Mouse (Mus musculus) embryonic facial prominence, embryonic 11.5 days (tissue): Measurements from ENCODE around the gene Fam219a. TPM values are rescaled to one million over a fixed set of nuclear protein-coding genes. Genes with fewer than 3 reads are reported as not detected.

ENCODE experiments used
- ATAC-seq: fragments of 200-750 bp; cut with Nextera tagmentation; replicated peaks from 2 replicates; pipeline ENCODE4 v1.8.0; 2017; ENCODE audit warnings: low read depth; ENCODE audit not compliant: insufficient number of reproducible peaks, low FRiP score, low TSS enrichment
- DNase-seq: peaks from one replicate; pipeline ENCODE4 v3.0.0-alpha.2; 2015; ENCODE audit warnings: low spot score
- H3K27ac ChIP-seq: fragments of 300-500 bp; sonication (generic); replicated peaks from 2 replicates; pipeline ENCODE4 v1.5.1; 2014; ENCODE audit warnings: mild to moderate bottlenecking, low read depth, low read length, control low read depth
- H3K27me3 ChIP-seq: fragments of 300-500 bp; sonication (generic); 2 replicates; pipeline ENCODE4 v1.6.1; 2014; ENCODE audit warnings: mild to moderate bottlenecking, low read length, moderate library complexity, mixed read lengths; ENCODE audit not compliant: control insufficient read depth, insufficient read depth
- H3K36me3 ChIP-seq: fragments of 300-500 bp; sonication (generic); replicated peaks from 2 replicates; pipeline ENCODE4 v1.6.1; 2014; ENCODE audit warnings: low read depth, mild to moderate bottlenecking, low read length, moderate library complexity, mixed read lengths; ENCODE audit not compliant: control insufficient read depth, insufficient read depth
- H3K4me1 ChIP-seq: fragments of 300-500 bp; sonication (generic); 2 replicates; pipeline ENCODE4 v1.6.1; 2014; ENCODE audit warnings: low read length, mixed read lengths; ENCODE audit not compliant: control insufficient read depth, insufficient read depth
- H3K4me2 ChIP-seq: fragments of 300-500 bp; sonication (generic); 2 replicates; pipeline ENCODE4 v1.6.1; 2014; ENCODE audit warnings: low read depth, mild to moderate bottlenecking, control low read depth, low read length, moderate library complexity
- H3K4me3 ChIP-seq: fragments of 300-500 bp; sonication (generic); 2 replicates; pipeline ENCODE4 v1.5.1; 2014; ENCODE audit warnings: low read depth, low read length, control low read depth
- H3K9ac ChIP-seq: fragments of 300-500 bp; sonication (generic); replicated peaks from 2 replicates; pipeline ENCODE4 v1.6.1; 2014; ENCODE audit warnings: mild to moderate bottlenecking, control low read depth, low read length
- H3K9me3 ChIP-seq: fragments of 300-500 bp; sonication (generic); replicated peaks from 2 replicates; pipeline ENCODE4 v1.6.1; 2016; ENCODE audit warnings: mild to moderate bottlenecking, low read length, inconsistent platforms, mixed read lengths; ENCODE audit not compliant: control insufficient read depth
- WGBS: fragments of 180-500 bp; shearing (Covaris S2); extraction: QIAGEN DNeasy Blood & Tissue Kit; methylation state at CpG from one replicate; pipeline ENCODE4 v1.1.7; 2014; 5-methylcytosine and 5-hydroxymethylcytosine counted together
- polyA plus RNA-seq: library from polyadenylated mRNA; unstranded; fragments of >200 nt; fragmentation: Nextera tagmentation; extraction: Ambion mirVana; gene quantifications from 2 replicates; pipeline ENCODE4 v1.2.1, GENCODE M21; 2014

The Fam219a gene
- polyA plus RNA-seq, 1 experiment from 2014 or later = 2.3 TPM

GRCm38 (mm10) chr4:41604476-41605396 is 35.4 kb upstream of the Fam219a start:
- ATAC-seq = no peak
- no peak overlapping the region for H3K4me2 ChIP-seq
- no peak overlapping the region for H3K9ac ChIP-seq
- no peaks in the 10 kb centered on the region for H3K36me3 ChIP-seq
- DNase-seq = peak; percentile 43
- H3K9me3 ChIP-seq = no peaks in the 10 kb centered on the region
- no peak overlapping the region for H3K4me3 ChIP-seq
- no peaks in the 10 kb centered on the region for H3K4me1 ChIP-seq
- no peaks in the 10 kb centered on the region for H3K27me3 ChIP-seq
- WGBS = 47% methylated on average over 8 of the region's 8 CpGs
- no peak overlapping the region for H3K27ac ChIP-seq

DNA sequence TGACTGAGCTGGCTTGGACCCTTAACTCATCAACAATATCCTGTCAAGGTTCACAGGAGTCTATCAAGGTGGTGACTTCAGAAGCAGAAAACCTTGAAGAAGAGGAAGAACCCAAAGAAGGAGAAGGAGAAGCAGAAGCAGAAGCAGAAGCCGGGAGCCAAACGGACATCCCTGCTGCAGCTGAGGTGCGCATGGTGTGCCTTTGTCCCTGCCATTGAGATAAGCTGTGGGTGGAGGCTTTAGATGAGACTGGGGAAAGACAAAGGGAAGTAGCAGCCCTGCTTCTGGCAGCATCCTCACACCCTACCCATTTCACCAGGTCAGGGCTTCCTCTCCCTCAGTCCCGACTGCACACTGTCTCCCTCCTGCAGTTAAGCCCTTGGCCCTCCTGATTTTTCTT is 33.5 kb upstream of the Fam219a start:
- Histone ChIP-seq H3K4me1 (no peaks in the 10 kb centered on the region), H3K4me3 (no peak overlapping the region), H3K36me3 (no peaks in the 10 kb centered on the region), H3K9me3 (no peaks in the 10 kb centered on the region), H3K27ac (no peak overlapping the region), H3K9ac (no peak overlapping the region), H3K4me2 (no peak overlapping the region), H3K27me3 (no peaks in the 10 kb centered on the region)
- no peak for ATAC-seq
- 43% methylated on average over 4 of the region's 4 CpGs for WGBS
- no peak for DNase-seq

- no peak overlapping the region for H3K4me3 ChIP-seq
- H3K4me1 ChIP-seq = no peaks in the 10 kb centered on the region
- DNase-seq = no peak
- no peaks in the 10 kb centered on the region for H3K36me3 ChIP-seq
- no peak for ATAC-seq
- no peak overlapping the region for H3K9ac ChIP-seq
- H3K27ac ChIP-seq = no peak overlapping the region
- no peaks in the 10 kb centered on the region for H3K9me3 ChIP-seq
- no peak overlapping the region for H3K4me2 ChIP-seq
- no peaks in the 10 kb centered on the region for H3K27me3 ChIP-seq
- WGBS = 86% methylated on average over 7 of the region's 7 CpGs
Measured at GRCm38 (mm10) chr4:41583353-41583752, 14.0 kb upstream of the Fam219a start.

DNA sequence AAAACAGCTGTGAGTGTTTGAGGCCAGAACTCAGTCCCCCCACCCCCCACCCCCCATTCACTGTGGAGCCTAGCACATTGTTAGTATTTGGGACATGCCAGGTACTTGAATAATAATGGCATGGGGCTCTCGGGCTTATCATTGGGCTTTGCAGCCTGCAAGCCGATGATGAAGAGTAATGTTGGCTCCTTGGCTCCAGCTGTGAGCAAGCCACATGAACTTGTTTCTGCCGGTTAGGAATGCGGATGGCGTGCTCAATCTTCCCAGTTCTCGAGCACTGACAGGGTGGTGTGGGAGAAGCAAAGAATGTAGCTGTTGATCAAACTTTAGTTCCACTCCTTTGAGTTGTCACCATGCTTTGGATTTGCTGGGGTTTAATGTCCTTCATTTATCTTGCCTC is 6.6 kb upstream of the Fam219a start:
- Histone ChIP-seq H3K9ac (no peak overlapping the region), H3K9me3 (no peaks in the 10 kb centered on the region), H3K4me3 (no peak overlapping the region), H3K27ac (no peak overlapping the region), H3K27me3 (no peaks in the 10 kb centered on the region), H3K36me3 (no peaks in the 10 kb centered on the region), H3K4me2 (no peak overlapping the region), H3K4me1 (no peaks in the 10 kb centered on the region)
- DNase-seq (no peak), ATAC-seq (no peak)
- 48% methylated on average over 6 of the region's 6 CpGs for WGBS

DNA sequence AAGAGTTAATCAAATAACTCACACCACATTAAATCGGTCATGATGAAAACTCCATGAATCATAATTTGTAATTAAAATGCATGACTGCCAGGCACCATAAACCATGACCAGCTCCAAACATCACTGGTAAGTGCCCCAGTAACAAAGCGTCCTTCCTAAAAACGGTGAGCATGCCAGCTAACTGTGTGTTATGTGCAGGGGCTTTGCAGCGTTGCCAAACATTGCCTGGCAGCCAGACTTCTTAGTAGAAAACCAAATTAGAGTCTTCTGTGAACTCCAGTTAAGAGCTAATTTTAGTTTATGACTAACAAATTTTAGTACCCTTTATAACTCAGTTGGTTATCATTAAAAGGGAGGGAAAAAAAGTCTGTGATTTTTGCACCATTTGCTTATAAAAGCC is 4.2 kb upstream of the Fam219a start:
- ATAC-seq = no peak
- peaks cover 2% of the 10 kb centered on the region; the same call in 1 of the 2 replicates for H3K27me3 ChIP-seq

DNA sequence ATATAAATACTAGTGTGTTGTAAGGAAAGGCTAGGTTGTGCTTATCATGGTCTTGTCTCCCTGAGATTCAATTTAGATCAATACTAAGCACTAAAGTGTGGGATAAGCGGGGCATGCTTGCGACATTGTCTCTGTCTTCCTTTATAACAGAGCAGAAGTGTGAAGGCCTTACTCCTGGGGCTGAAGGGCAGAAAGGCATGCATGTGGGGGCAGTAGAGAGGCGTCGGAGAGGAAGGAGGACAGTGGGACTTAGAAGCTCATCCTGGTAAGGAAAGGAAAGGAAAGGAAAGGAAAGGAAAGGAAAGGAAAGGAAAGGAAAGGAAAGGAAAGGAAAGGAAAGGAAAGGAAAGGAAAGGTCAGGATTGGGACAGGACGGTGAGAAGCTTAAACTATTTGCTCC is 2.2 kb upstream of the Fam219a start:
- WGBS = 25% methylated on average over 5 of the region's 5 CpGs

More for the DNA sequence above, 4.2 kb upstream of the Fam219a start:
- no peak overlapping the region for H3K4me3 ChIP-seq
- no peak overlapping the region for H3K4me2 ChIP-seq
- no peaks in the 10 kb centered on the region for H3K9me3 ChIP-seq
- H3K4me1 ChIP-seq = no peaks in the 10 kb centered on the region
- no peak overlapping the region for H3K27ac ChIP-seq
- H3K9ac ChIP-seq = no peak overlapping the region
- WGBS = 73% methylated on average over 4 of the region's 4 CpGs
- DNase-seq = no peak
- no peaks in the 10 kb centered on the region for H3K36me3 ChIP-seq

GRCm38 (mm10) chr4:41568682-41569410 is 492 bp downstream of the Fam219a start:
- 0% methylated on average over 54 of the region's 58 CpGs for WGBS
- H3K4me1 ChIP-seq = peaks cover 5% of the 10 kb centered on the region; the same call in 1 of the 2 replicates
- peak; percentile 32 for DNase-seq

More for the DNA sequence above, 2.2 kb upstream of the Fam219a start:
- no peaks in the 10 kb centered on the region for H3K36me3 ChIP-seq
- H3K4me2 ChIP-seq = no peak overlapping the region
- H3K9ac ChIP-seq = no peak overlapping the region
- no peak overlapping the region for H3K4me3 ChIP-seq
- peaks cover 5% of the 10 kb centered on the region for H3K27me3 ChIP-seq
- H3K4me1 ChIP-seq = peaks cover 2% of the 10 kb centered on the region; the same call in 1 of the 2 replicates
- ATAC-seq (no peak), DNase-seq (no peak)
- no peak overlapping the region for H3K27ac ChIP-seq
- no peaks in the 10 kb centered on the region for H3K9me3 ChIP-seq

DNA sequence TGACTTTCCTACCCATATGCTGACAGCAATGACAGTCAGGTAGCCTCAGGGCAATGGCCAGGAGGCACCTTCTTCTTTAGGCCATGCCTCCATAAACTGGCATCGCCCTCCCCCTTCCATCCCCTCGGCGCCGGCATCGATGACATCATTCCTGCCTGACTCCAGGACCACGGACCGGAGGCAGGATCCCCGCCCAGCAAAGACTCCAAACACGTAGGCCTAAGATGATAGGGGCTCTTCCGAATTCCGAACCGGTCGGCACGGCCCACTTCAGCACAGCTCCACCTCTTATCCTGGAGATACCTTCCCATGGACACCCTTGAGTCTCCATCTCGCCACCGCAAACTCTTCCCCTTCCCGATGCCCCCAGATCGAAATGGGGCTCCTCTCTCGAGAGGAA is 1.1 kb downstream of the Fam219a start:
- 6% methylated on average over 19 of the region's 19 CpGs for WGBS
- ATAC-seq (no peak), DNase-seq (no peak)
- peak overlapping the region; percentile 65 for H3K9ac ChIP-seq
- no peaks in the 10 kb centered on the region for H3K9me3 ChIP-seq
- H3K4me2 ChIP-seq = peak overlapping the region; percentile 89
- peaks cover 5% of the 10 kb centered on the region for H3K27me3 ChIP-seq
- H3K36me3 ChIP-seq = no peaks in the 10 kb centered on the region
- no peak overlapping the region for H3K27ac ChIP-seq
- H3K4me1 ChIP-seq = peaks cover 5% of the 10 kb centered on the region; the same call in 1 of the 2 replicates
- peak overlapping the region; percentile 67 for H3K4me3 ChIP-seq

More at GRCm38 (mm10) chr4:41568682-41569410, 492 bp downstream of the Fam219a start:
- H3K27me3 ChIP-seq = peaks cover 5% of the 10 kb centered on the region
- peak overlapping the region; percentile 67 for H3K4me3 ChIP-seq
- peak overlapping the region; percentile 89 for H3K4me2 ChIP-seq
- peak overlapping the region; percentile 65 for H3K9ac ChIP-seq
- no peaks in the 10 kb centered on the region for H3K9me3 ChIP-seq
- peak overlapping the region; percentile 7 for H3K27ac ChIP-seq
- peak; percentile 17; the same call in 1 of the 2 replicates for ATAC-seq
- H3K36me3 ChIP-seq = no peaks in the 10 kb centered on the region
